Mouse (Mus musculus) T-helper 2 cell (primary cell): ENCODE results near the gene Rhbg.
"Not testable (repeated sequence)": the region's sequence is repeated elsewhere in the genome, so short reads cannot be mapped to it uniquely, and the experiment has no call there.

ENCODE experiments used
- in situ Hi-C: fragments of 300-600 bp; cut with MboI, MseI; formaldehyde crosslinking; loops from one replicate; pipeline ENCODE4 v1.15.1; 2025; ENCODE audit warnings: high pct_unique_total_duplicates

Rhbg gene

GRCm38 (mm10) chr3:88254268-88254926 is at the start of gene Rhbg:
Rhbg (minus strand) TSS chr3:88254709.
- in situ Hi-C loops, result no loop called here

- in situ Hi-C loops, result no loop called here
Observed at GRCm38 (mm10) chr3:88299172-88299571, 44.7 kb upstream of the Rhbg start.

DNA sequence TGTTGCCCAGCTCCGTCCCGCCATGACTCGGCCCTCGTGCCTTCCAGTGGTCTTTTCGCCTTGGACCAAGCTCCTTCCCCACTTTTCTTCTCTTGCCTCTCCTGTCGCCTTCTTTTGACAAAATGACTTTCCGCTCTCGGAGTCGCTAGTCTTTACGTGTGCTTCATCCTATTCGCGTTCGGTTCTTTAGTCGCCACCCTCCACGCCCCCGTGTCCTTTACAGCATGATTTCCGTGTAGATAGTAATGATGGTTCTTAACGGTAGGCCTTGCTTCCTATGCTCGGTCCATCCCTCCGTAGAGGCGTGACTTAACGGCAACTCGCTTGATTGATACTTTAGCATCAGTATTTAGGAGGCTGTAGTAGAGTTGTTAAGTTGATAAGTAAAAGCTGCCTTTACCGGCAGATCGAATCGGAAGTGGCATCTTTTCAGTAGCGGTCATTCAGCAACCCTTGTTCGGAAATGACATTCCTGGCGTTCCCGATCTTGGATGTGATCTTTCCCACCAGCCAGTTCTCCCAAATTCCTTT is 42.9 kb upstream of the Rhbg start:
- in situ Hi-C loops, result no loop called here

DNA sequence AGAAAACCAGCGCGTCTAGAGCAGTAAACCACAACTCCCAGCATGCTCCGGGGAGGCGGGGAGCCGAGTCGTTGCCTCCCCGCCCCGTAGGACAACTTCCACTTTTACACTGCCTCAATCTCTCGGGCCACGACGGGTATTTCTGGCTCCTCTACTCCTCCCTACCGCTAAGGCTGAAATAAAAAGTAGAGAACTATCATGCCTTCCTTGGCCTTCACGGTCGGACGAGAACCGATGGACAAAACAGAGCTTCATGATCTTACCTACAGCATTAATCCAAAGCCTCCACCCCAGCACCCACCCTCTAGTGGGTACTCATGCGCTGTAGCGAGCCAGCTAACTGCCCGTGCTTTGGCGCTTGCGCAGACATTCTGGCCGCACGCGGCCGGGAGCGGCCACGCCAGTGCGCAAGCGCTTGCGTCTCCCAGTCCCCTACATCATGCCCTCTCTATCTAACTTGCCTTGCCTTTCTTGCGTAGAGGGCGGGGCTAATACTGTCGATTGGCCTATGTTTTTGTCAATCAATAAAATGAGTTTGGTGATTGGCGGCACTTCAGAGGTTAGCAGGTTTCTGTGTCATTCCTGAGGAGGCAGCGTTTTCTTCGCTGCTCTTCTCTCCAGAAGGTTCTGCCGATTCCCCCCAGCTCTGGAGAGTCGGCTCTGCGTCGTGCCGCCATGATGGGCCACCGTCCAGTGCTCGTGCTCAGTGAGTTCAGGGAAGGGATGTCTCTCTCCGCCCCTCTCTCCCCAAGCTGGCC is 42.2 kb upstream of the Rhbg start, which contains the start of the genes Tsacc and Cct3:
Gene Tsacc (minus strand): TSS at position 439 of the 758 bp plus-strand sequence.
Gene Cct3 (plus strand): TSS at position 556 of the 758 bp plus-strand sequence.
- in situ Hi-C loops, result no loop called here

GRCm38 (mm10) chr3:88296110-88296560 is 41.6 kb upstream of the Rhbg start:
- in situ Hi-C loops, result no loop called here

DNA sequence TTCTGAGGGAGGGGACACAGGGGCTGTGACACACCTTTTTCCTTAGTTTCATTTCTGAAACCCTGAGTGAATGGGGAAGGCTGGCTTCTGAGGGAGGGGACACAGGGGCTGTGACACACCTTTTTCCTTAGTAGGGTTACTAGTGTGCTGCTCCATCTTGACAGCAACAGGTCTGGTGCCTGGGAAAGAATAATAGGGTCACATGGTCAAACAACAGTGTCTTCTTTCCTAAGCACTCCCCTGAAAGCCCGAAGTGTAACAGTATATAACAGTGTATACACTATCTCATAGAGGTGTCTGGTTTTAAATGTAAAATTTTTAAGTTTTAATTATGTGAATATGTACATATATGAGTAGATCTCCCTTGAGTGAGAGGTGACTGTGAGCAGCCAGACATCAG is 40.8 kb upstream of the Rhbg start:
- in situ Hi-C loops, result not testable (repeated sequence)

DNA sequence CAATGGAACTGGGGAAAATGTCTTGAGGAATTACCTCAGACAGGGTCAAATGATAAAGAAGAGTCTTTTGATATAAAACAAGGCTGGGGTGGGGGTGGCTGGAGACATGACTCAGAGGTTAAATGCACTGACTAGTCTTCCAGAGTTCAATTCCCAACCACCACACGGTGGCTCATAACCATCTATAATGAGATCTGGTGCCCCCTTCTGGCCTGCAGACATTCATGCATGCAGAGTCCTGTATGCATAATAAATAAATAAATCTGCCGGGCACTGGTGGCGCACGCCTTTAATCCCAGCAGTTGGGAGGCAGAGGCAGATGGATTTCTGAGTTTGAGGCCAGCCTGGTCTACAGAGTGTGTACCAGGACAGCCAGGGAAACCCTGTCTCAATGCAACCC is 37.5 kb upstream of the Rhbg start:
- in situ Hi-C loops, result no loop called here

- in situ Hi-C loops, result not testable (repeated sequence)
Observed at GRCm38 (mm10) chr3:88288133-88288713, 33.7 kb upstream of the Rhbg start.

- in situ Hi-C loops, result no loop called here
Observed at GRCm38 (mm10) chr3:88287110-88287509, 32.6 kb upstream of the Rhbg start, which contains the start of gene Gm38392. Gm38392 (minus strand) TSS chr3:88287210.

DNA sequence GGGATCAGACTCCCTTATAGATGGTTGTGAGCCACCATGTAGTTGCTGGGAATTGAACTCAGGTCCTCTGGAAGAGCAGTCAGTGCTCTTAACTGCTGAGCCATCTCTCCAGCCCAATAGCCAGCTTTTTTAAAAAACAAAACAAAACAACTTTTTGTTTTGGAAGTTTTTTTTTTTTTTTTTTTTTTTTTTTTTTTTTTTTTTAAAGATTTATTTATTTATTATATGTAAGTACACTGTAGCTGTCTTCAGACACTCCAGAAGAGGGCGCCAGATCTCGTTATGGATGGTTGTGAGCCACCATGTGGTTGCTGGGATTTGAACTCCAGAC is 31.0 kb upstream of the Rhbg start:
- in situ Hi-C loops, result not testable (repeated sequence)

DNA sequence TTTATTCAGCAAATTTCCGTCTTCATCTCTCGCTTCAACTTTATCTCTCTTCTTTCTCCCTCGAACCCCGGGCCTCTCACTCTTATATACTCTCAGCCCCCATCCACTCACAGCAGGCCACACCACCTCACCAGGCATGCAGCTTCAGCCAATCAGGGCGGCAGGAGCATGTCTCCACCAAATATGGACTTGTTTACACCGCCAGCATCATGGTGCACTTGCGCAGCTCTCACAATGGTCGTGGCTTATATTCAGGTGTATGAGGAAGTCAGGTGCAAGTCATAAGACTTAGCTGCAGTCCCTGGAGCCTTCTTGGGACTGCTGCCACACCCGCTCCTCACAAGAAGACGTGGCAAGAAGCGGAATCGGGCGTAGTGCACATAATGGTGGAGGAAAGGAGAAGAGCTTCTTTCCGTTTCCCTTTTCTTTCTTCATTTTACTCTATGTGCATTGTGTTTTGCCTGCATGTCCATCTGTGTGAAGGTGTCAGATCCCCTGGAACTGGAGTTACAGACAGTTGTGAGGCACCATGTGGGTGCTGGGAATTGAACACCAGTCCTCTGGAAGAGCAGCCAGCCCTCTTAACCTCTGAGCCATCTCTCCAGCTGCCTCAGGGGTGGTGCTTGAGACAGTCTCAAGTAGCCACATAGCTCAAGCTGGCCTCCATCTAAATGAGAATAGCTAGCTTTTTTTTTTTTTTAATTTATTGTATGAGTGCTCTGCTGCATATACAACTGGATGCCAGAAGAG is 30.5 kb upstream of the Rhbg start:
- in situ Hi-C loops, result not testable (repeated sequence)

- in situ Hi-C loops, result not testable (repeated sequence)
Observed at GRCm38 (mm10) chr3:88281141-88281916, 26.8 kb upstream of the Rhbg start.

DNA sequence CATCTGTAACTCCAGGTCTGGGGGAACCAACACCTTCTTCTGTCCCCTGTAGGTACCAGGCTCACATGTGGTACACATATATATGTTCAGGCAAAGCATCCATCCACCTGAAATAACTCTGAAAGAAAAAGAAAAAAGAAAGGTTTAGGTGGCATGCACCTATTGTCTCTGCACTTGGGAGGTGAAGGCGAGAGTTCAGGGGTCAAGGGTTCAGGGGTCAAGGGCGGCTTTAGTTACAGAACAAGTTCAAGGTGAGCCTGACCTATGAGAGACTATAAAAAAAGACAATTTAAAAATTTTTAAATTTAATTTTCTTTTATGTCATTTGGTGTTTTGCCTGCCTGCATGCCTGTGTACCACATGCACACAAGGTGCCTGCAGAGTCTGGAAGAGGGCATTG is 25.5 kb upstream of the Rhbg start:
- in situ Hi-C loops, result no loop called here

DNA sequence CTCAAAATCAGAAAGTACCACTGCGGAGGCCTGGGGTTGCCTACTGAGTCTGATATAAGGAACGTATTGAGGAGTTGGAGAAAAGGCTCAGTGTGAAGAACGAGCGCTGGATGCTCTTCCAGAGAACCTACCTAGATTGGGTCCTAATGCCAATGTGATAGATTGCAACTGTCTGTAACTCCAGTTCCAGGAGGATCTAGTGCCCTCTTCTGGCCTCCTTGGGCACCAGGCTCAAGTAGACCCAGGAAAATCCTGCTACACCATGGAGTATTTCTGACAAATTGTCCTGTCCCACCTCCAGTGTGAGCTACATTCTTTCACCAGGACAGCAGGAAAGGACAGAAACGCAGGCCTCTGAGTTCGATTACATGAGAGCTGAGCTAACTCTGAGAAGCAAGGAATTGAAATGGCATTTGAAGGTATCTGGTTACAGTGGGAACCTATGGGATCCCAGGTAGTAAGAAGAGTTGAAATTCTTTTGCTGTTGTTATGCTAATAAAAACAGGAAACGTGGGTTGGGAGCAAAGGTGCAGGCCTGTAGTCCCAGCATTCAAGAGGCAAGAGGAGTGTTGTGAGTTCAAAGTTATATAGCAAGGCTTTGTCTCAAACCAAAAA is 22.1 kb upstream of the Rhbg start:
- in situ Hi-C loops, result no loop called here

- in situ Hi-C loops, result no loop called here
Observed at GRCm38 (mm10) chr3:88276121-88276520, 21.6 kb upstream of the Rhbg start.

GRCm38 (mm10) chr3:88274002-88274401 is 19.5 kb upstream of the Rhbg start:
- in situ Hi-C loops, result no loop called here

- in situ Hi-C loops, result no loop called here
Observed at GRCm38 (mm10) chr3:88271859-88272258, 17.4 kb upstream of the Rhbg start.

GRCm38 (mm10) chr3:88271298-88271697 is 16.8 kb upstream of the Rhbg start:
- in situ Hi-C loops, result not testable (repeated sequence)

GRCm38 (mm10) chr3:88268991-88269390 is 14.5 kb upstream of the Rhbg start:
- in situ Hi-C loops, result no loop called here

DNA sequence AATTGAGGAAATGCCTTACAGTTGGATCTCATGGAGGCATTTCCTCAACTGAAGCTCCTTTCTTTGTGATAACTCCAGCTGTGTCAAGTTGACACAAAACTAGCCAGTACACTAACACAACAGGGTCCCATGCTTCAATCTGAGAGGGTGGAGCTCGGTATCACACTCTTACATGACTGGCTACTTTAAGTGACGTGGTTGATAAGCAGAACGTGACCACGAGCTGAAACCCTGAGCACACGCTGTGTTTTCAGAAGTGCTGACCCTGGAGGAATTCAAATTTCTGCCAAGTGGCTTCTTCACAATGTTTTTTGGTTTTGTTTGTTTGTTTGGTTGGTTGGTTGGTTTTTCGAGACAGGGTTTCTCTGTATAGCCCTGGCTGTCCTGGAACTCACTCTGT is 13.5 kb upstream of the Rhbg start:
- in situ Hi-C loops, result not testable (repeated sequence)
